Mouse (Mus musculus) heart, postnatal 0 days (tissue): Measurements from ENCODE around the gene Mypop.

Source experiments
- CTCF ChIP-seq: IDR thresholded peaks from 2 replicates; pipeline ENCODE4 v1.5.1; 2016; ENCODE audit warnings: antibody characterized with exemption, control low read depth, low read depth
- EP300 ChIP-seq: IDR thresholded peaks from 2 replicates; pipeline ENCODE4 v1.6.1; 2016; ENCODE audit warnings: antibody characterized with exemption, low read depth

GRCm38 (mm10) chr7:19014452-19014851 lies 23.4 kb downstream of the Mypop start:
- TF ChIP-seq CTCF (no peak), EP300 (no peak)
